Mouse (Mus musculus) splenic B cell, adult 2 months (primary cell): ENCODE results near the gene Esr1.

Source experiments
- DNase-seq: peaks from one replicate; pipeline ENCODE4 v3.0.0-alpha.2; 2011; ENCODE audit warnings: low read depth, low spot score
- H3K27me3 ChIP-seq: 2 replicates; pipeline ENCODE4 v1.6.1; 2012; ENCODE audit warnings: mild to moderate bottlenecking, low read length, moderate library complexity, mixed read lengths; ENCODE audit not compliant: control insufficient read depth, poor library complexity, insufficient read depth, severe bottlenecking
- H3K36me3 ChIP-seq: 2 replicates; pipeline ENCODE4 v1.6.1; 2012; ENCODE audit warnings: mild to moderate bottlenecking, low read length, moderate library complexity, mixed read lengths; ENCODE audit not compliant: control insufficient read depth, poor library complexity, insufficient read depth, severe bottlenecking

Esr1 gene

DNA sequence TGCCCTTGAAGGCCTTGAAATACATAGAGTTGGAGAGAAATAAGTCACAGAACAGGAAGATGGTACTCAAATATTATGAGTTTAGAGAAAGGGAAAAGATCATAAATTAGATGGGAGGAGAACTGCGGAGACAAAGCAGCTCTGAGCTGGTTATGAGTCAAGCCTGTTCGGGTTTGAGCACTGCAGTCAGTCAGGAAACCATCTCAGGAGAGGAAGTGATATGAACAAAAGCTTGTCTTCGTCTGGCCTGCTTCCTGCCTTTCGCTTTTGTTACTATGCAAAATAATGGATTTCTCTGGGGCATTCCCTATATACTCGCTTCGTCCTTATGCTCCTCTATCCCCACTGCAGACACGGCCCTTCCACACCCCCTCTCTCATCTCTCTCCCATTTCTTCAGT, 288.9 kb downstream of the Esr1 start:
- DNase-seq = peak; percentile 6
- H3K27me3 ChIP-seq = no peaks in the 10 kb centered on the region

DNA sequence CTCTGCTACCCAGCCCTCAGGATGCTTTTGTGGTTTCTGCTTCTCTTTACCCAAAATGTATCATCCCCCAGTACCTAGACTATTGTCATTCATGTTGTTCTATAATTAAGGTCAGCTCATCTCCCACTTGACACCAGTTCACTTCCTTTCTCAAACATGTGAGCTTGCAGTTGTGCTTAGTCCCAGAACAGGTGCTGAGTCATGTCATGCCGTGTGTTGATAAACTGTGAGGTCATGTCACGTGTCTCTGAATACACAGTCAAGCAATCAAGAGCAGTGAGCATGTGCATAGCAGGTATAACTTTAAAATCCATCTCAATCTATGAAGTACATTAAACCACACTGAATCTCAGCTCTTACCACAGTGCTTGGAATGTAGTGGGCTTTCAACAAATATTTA, 297.9 kb downstream of the Esr1 start:
- Histone ChIP-seq H3K36me3 (no peaks in the 10 kb centered on the region), H3K27me3 (no peaks in the 10 kb centered on the region)
- DNase-seq = peak; percentile 37

More for the DNA sequence above, 288.9 kb downstream of the Esr1 start:
- no peaks in the 10 kb centered on the region for H3K36me3 ChIP-seq

- peak; percentile 44 for DNase-seq
- Histone ChIP-seq H3K27me3 (no peaks in the 10 kb centered on the region), H3K36me3 (no peaks in the 10 kb centered on the region)
These were observed 299.1 kb downstream of the Esr1 start for GRCm38 (mm10) chr10:4910451-4910850.

- H3K36me3 ChIP-seq = no peaks in the 10 kb centered on the region
- no peaks in the 10 kb centered on the region for H3K27me3 ChIP-seq
- DNase-seq = no peak
These were observed 307.7 kb downstream of the Esr1 start for GRCm38 (mm10) chr10:4919046-4919445.

- no peak for DNase-seq
- H3K36me3 ChIP-seq = no peaks in the 10 kb centered on the region
- H3K27me3 ChIP-seq = no peaks in the 10 kb centered on the region
These were observed 312.2 kb downstream of the Esr1 start for GRCm38 (mm10) chr10:4923616-4924015.

GRCm38 (mm10) chr10:4924391-4924790, 313.0 kb downstream of the Esr1 start:
- no peak for DNase-seq
- Histone ChIP-seq H3K27me3 (no peaks in the 10 kb centered on the region), H3K36me3 (no peaks in the 10 kb centered on the region)

DNA sequence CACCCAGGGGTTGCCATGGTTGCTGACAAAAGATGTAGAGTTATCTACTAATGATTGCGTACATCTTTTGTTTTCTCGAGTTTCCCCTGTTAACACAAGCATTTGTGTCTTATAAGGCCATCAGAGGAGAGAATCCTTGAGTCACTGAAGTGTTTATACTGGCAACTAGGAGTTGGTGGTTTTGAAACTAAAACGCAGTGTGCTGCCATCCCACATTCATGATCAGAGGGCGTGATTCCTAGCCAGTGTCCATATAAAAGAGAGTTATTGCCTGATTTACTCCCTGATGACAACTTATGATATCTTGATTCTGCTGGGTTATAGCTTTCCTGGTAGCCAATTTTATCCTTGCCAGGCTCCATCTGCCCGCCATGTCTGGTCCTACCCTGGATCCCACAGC, 331.8 kb downstream of the Esr1 start:
- H3K27me3 ChIP-seq = no peaks in the 10 kb centered on the region
- no peaks in the 10 kb centered on the region for H3K36me3 ChIP-seq
- no peak for DNase-seq

- no peaks in the 10 kb centered on the region for H3K36me3 ChIP-seq
- no peak for DNase-seq
These were observed 333.3 kb downstream of the Esr1 start for GRCm38 (mm10) chr10:4944725-4945124.

GRCm38 (mm10) chr10:4965768-4966167, 354.4 kb downstream of the Esr1 start:
- DNase-seq = no peak
- no peaks in the 10 kb centered on the region for H3K36me3 ChIP-seq
- no peaks in the 10 kb centered on the region for H3K27me3 ChIP-seq

More at GRCm38 (mm10) chr10:4944725-4945124, 333.3 kb downstream of the Esr1 start:
- no peaks in the 10 kb centered on the region for H3K27me3 ChIP-seq

DNA sequence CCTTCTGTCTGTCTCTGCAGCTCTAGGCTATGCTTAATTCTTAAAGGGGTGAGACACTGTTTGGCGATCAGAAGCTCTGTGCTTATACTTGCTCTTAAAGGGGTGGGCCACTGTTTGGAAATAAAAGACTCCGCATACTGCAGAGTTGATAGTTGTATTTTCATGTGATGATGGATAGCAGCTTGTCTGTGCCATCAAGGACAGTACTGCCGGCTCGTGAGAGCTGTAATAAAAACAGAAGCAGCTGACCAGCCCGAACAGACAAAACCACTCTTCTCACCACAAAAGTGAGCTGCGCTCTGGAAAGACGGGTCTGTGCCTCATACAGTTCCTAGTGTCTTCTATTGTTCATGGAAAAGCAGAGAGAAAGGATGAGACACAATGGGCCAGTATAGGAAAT, 359.8 kb downstream of the Esr1 start:
- H3K36me3 ChIP-seq = no peaks in the 10 kb centered on the region
- no peak for DNase-seq
- H3K27me3 ChIP-seq = no peaks in the 10 kb centered on the region

GRCm38 (mm10) chr10:4971586-4971985, 360.2 kb downstream of the Esr1 start:
- H3K27me3 ChIP-seq = no peaks in the 10 kb centered on the region
- H3K36me3 ChIP-seq = no peaks in the 10 kb centered on the region
- DNase-seq = no peak

- H3K36me3 ChIP-seq = no peaks in the 10 kb centered on the region
- H3K27me3 ChIP-seq = no peaks in the 10 kb centered on the region
- no peak for DNase-seq
These were observed 360.6 kb downstream of the Esr1 start for GRCm38 (mm10) chr10:4972026-4972425.

GRCm38 (mm10) chr10:4974246-4974645, 362.9 kb downstream of the Esr1 start:
- H3K36me3 ChIP-seq = no peaks in the 10 kb centered on the region
- no peak for DNase-seq
- no peaks in the 10 kb centered on the region for H3K27me3 ChIP-seq

DNA sequence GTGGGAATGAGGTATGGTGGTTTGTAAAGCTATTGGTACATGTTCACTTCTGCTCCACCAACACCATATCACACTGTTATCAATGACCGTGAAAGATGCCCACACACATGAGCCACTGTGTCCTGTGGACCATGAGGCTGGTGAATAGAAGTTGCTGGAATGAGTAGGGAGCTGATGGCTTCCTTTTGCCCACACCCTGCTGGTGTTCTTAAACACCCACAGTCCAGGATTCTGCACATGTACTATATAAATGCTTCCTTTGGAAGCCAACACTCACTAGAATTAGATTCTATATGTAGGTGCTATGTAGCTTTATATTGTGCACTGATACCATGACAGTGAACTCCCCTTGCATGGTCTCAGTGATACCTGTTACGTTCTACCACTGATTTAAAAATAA, 365.2 kb downstream of the Esr1 start:
- no peak for DNase-seq
- Histone ChIP-seq H3K36me3 (no peaks in the 10 kb centered on the region), H3K27me3 (no peaks in the 10 kb centered on the region)

DNA sequence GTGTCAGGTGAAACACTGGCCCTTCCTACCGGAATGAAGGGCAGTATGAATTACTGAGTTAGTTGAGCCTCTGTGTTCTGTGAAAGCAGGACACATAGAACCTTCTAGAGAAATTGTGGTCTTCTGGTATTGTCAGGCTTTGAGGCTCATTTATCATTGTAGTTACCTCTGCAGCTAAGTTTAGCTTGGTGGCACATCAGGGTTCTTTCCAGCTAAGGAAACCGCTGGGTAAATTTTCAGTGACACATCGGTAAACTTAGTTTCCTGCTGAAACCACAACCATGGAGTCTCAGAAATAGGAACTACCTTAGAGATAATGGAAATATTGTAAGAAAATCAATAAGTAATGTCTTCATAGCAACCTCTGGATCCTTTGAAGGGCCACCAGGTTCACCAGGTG, 366.0 kb downstream of the Esr1 start:
- peak; percentile 18 for DNase-seq
- Histone ChIP-seq H3K36me3 (no peaks in the 10 kb centered on the region), H3K27me3 (no peaks in the 10 kb centered on the region)

- no peaks in the 10 kb centered on the region for H3K27me3 ChIP-seq
- DNase-seq = no peak
- H3K36me3 ChIP-seq = no peaks in the 10 kb centered on the region
These were observed 372.5 kb downstream of the Esr1 start for GRCm38 (mm10) chr10:4983919-4984318.
